Mouse (Mus musculus): ENCODE results near the gene Hfe2.
A peak's percentile ranks its signal among the peaks of the same experiment; 100 is the strongest.
"Not testable (repeated sequence)": the region's sequence is repeated elsewhere in the genome, so short reads cannot be mapped to it uniquely, and the experiment has no call there.

GRCm38 (mm10) chr3:96488907-96489629 lies 35.9 kb upstream of the Hfe2 start:
- TF ChIP-seq CTCF (IDR thresholded peaks at IDR 0.05; ENCODE audit: borderline replicate concordance, insufficient read depth, low read length) = not testable (repeated sequence)
- peak; percentile 44 for TF ChIP-seq POLR2A (IDR thresholded peaks at IDR 0.05; ENCODE audit: low read depth, low read length)

All from embryonic fibroblast, embryonic 13.5 days (primary cell).